Mouse (Mus musculus) monocyte, adult 2 months (primary cell): ENCODE measurements at regions not wholly inside any gene's neighbourhood (a gene's known extent, or its start where the extent isn't known, plus 50 kb on each side); places are given as distances from the start of the nearest gene placed in this dataset.

Experiments
- DNase-seq, 2 experiments: peaks; one replicate each; pipeline ENCODE4 v3.0.0; 2022; ENCODE audit warnings: low spot score in 2 of 2, low read depth in 1 of 2

- no peak for DNase-seq
Measured at GRCm38 (mm10) chr10:44744221-44744620, 215.9 kb upstream of the Prdm1 start.

- DNase-seq: no peak
Measured at GRCm38 (mm10) chr10:44733641-44734040, 205.3 kb upstream of the Prdm1 start.

DNA sequence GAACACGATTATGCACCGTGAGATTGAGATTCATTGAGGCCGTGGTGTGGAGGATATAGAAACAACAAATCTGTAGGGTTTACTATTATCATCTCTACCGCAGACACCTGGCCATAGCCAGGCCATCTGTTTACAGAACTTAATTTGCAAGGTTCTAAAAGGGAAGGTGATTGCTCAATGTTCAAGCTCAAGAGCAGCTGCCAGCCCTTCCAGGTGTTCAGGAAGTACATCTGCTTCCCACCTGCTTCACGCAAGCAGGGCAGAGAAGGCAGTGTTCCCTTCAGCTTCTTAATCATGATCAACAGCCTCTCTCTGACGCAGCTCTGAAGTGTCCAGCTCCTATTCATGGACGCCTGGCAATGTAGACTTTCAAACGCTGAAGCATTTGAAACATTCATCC lies 202.4 kb upstream of the Prdm1 start:
- no peak for DNase-seq

- no peak for DNase-seq
Measured at GRCm38 (mm10) chr10:44728963-44729362, 200.7 kb upstream of the Prdm1 start.

DNA sequence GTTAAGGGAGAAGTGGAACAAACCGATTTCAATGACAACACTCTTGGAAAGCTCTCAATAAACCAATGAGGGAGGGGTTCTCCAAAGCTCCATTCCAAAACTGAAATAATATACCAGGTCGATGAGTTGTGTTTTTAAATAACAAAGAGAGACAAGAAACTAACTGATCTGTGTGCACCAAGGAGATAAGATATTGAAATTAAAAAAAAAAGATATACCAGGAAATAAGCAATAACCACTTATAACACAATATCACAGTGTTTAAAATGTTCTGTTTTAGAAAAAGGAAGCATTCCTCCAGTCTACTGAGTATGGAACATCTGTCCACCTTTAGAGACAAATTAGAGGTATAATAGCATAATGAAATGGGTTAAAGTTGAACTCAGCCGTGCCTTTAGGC lies 196.3 kb upstream of the Prdm1 start:
- DNase-seq: no peak

DNA sequence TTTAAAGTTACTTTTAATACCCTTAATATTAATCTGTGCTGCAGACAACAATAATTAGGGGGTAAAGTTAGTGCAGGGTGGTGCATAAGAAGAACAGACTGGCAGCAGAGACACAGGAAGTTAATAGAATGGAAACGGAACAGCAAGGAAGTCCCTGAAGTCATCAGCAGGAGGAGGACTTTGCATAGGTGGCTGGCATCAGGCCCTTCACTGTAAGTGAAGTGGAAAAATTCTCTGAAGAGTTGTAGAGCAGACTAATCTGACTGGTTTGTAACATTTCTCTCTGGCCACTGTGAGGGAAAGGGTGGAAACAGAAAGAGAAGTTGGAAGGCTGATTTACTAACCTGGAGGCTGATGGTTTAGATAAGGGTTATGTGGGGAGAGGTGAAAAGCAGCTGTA lies 195.5 kb upstream of the Prdm1 start:
- DNase-seq: no peak

- DNase-seq: no peak
Measured at GRCm38 (mm10) chr10:44723321-44723720, 195.0 kb upstream of the Prdm1 start.

DNA sequence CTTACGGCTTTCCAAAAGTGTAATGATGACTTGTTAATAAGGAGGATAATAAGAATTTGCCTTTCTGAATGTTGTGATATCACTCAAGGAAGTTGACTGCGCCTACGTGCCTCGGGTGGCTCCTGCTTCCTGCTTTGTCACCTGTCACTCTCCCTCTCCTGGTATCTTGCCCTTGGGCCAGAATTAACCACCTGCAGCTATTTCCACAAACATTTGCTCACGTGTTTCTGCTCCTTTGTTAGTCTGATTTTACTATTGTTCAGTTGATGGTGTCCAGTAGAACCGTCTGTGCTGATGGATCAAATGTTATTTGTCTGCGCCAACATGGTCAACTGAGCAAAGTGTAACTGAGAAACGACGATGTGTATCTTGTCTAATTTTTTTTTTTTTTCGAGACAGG lies 193.4 kb upstream of the Prdm1 start:
- no peak for DNase-seq

DNA sequence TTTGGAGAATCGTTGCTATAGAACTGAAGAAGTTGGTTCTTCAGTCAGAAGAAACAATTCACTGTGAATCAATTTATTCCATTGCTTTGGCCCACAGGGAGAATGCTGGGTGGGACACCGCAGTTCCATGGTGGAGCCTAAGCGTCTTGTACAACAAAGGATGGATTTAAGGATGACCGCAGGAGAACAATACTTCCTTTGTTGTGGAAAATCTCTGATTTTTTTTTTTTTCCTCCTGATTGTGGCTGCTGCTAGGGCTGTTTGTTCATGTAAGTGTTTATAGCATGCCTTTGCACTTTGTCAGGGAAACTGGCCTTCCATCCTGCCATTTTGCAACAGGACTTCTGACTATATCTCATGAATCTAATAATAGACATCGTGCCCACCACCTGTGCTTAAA lies 188.3 kb upstream of the Prdm1 start:
- DNase-seq: no peak

- DNase-seq: no peak
Measured at GRCm38 (mm10) chr10:44715902-44716301, 187.6 kb upstream of the Prdm1 start.

DNA sequence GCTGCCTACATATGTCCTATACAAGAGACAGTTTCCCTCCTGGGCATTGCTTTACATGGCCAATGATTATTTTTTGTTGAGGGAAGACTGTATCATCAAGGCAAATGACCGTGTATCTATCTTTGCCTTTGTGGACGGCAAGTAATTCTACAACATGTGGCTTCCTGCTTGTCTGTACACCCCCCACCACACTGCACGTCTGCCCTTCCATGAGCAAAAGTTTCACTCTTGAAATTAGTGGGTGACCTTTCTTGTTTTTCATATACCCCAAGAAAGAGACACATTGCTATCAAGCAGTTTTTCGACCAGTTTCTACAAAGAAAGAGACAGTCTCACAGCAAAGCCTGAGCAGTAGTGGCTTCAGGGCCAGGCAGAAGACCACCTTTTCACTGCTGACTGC lies 180.5 kb upstream of the Prdm1 start:
- DNase-seq: no peak

DNA sequence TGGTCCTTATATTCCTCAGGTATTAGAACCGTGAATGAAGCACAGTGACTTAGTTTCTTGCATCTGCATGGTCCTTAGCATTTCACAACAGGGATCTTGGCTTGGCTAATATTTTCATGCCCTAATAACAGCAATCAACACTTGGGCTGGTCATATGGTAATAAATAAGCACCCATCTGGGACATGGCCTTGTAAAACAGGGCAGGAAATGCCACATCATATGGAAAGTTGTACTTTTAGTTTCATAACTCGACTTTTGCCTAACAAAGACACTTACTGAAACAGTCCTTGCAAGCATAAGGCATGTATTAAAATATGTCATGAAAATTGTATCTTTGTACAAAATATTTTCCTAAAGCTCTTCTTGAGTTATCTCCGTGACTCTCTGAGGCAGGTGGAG lies 175.8 kb upstream of the Prdm1 start:
- no peak for DNase-seq

- peak; percentile 61 to 73 for DNase-seq
Measured at GRCm38 (mm10) chr10:44702108-44702507, 173.8 kb upstream of the Prdm1 start.

DNA sequence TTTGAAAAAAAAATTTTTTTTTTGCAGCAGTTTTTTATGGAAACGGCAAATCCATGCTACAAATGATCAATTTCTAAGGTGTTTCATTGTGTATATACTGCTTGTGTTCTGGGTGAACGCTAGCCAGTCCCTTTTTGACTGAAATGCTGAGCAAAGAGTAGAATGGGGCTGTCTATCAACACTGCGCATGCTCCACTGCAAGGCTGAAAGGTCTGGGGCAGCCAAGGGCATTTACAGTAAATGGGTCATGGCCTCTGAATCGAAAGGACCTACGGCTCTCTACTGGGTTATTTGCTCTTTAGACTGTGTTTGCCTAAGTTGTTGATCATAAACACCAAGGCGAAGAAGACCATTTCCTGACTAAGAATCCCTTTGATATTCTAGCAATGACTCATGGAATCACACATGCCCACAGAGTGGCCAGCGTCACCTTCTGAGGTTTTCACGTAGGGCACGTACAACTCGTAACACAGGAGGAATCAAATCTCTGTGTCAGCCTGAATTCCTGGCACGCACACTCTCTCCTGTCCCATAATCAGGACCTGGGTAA lies 171.8 kb upstream of the Prdm1 start:
- no peak for DNase-seq

DNA sequence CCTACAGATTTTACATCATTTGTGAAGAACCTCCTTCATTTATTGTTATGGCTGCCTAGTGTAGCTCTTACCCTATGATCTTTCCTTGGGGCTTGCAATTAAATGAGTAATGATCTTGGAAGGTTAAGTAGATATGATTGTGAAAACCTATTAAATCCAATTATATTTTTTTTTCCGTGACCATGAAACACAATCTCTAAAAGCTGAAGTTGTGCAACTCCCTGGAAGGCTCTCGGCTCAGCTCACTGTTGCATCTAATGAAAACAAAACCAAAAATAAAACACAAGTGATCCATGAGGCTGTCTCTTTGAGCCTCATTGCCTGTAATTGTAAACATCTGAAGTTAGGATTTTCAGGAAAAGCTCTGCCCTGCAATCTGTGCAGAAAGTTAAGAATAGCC lies 169.7 kb upstream of the Prdm1 start:
- DNase-seq: no peak

DNA sequence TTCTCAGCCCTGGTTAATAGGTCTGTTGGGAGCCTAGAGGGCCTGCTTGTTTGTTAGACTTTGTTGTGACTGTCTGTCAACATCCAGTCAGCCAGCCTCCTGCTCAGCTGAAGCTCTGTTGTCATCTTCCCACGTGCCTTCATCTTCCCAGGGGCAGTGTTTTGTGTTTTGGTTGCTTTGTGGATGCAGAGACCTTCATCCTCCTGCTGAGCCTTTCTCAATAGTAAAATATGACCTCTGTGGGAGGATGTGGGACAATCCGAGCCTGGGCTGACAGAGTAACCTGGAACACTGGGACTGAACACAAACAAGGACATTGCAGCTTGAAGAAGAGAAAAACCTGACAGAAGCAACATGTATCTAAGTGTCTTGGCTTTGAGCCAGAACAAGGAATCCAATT lies 168.7 kb upstream of the Prdm1 start:
- DNase-seq: no peak

DNA sequence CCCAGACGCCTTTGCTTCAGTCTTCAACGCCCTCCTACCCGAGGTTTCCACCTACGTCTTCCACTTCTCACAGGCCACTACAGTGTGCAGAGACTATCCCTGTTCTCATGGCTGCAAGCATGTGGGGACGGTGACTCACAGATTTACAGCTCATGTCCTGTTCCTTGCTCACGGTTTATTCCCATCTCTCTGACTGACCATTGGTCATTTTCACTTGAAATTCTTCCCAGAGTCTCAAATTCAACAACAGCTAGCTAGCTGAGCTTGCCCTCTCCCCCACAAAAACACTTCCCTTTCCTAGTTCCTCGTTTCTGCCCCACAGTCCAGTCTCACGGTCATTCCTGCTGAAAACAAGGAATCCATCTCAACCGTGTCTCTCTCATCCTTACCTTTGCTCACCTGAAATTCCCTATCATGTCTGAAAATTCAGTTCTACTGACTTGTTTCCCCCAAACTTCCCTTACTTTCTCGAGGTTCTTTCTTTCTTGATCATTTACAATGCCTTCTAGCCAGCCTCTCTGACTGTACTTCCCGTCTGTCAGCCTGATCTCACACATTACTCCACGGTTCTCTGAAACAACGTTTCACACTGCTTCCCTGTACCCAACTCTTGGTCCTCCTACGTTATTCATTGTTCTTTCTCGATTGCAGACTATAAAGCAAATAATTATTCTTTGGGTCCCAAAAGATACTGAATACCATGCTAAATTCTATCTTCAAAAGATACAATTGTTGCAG lies 163.5 kb upstream of the Prdm1 start:
- peak in 1 of 2 experiments; percentile 38 for DNase-seq

DNA sequence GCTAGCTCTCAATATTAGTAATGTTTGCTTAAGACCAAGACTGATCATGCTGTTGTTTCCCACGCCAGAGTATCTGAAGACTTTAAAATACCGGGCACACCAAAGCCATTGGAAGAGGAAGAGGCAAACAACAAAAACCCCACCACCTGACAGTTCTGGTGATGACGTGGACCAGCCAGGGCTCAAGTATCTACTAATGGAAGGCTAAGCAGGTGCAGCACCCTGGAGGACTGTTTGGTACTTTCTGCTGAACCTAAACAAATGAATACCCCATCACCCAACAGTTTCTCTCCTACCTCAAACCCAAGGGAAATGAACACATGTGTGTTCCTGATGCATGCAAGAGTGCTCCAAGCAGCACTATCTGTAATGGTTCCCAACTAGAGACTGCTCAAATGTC lies 160.3 kb upstream of the Prdm1 start:
- DNase-seq: no peak

- no peak for DNase-seq
Measured at GRCm38 (mm10) chr10:44686055-44686454, 157.8 kb upstream of the Prdm1 start.

DNA sequence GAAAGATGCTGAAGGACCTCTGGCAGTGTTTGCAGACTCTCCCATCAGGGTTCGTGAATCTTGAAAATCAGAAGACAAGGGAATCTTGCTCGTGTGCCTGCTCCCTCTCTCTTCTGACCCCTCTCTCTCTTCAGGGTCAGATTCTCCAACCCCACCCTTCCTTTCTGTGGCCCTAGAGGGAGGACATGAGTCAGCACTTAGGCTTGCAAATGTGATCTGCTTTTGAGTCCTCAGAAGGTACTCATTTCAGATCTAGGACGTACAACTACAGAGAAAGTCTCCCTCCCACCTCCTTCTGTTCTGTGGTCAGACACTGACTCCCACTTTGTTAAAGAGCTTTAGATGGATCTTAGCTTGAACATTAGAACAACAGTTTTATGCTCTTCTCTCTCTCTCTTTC lies 156.9 kb upstream of the Prdm1 start:
- DNase-seq: no peak

- DNase-seq: no peak
Measured at GRCm38 (mm10) chr10:44676506-44676905, 148.2 kb upstream of the Prdm1 start.

DNA sequence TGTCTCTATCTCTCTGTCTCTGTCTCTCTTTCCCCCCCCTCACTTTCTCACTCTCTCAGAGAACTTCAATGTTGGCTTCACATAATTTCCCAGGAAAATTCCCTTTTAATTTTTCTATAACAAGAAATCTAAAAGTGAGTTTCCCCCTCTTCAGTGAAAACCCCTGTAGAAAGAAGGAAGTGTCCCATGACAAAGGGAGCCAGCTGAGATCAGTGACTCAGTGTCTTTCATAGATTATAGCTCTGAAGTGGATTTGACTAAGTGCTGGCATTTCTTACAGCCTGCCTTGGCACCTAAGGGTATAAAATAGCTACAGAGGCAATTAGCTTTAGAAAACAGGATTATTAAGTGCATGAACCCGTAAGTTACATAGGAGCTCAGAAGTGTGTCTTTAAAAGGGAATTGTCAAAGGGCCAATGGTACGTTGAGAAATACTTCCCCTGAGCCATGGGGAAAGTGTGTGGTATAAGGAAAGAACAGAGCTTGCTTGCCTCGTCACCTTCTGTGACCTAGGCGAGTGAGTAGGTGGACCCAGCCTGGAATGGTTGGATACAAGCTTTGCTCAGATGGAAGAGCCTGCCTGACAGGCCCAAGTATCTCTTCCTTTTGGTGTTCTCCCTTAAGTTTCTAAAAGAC lies 137.3 kb upstream of the Prdm1 start:
- no peak for DNase-seq

DNA sequence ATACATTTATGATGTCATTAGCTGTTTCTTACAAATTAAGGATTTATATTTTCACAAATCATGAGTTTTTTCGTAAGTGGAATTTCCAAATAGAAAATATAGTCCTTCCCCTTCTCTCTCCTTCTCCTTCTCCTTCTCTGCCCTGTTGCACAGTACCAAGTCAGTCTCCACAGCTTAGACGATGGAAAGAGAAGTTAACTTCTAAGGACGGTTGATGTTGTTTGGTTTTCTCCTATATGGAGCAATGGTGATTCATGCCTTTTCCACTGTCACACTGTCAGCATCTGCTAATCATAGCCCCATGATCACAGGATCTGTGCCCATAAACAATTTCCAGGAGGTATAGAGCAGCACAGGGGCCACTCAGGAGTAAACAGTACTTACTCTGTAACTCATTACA lies 131.2 kb upstream of the Prdm1 start:
- DNase-seq: no peak
